In the genomic region with DNA sequence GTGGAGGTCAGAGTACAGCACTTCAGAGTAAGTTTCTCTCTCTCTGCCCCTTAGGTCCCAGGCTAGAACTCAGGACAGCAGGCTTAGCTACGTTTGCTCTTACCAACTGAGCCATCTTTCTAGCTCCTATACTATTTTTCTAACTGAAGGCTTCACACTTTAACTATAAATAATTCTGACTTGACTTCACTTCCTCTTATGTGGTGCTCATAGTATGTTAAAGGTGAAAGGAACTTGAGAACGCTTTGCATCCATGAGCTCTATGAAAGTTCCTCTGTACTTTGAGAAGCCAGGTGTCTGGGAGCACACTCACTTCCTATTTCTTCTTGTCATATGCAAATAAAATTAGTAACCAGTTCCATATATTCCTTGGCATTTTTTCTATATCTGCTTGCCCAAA, we compare ENCODE assay signal across 23 mouse cellular contexts.
"Had no signal": no experiment of that assay in that cellular context is flagged by ENCODE, and none has a peak within 500 bp of the region (broad histone marks: within the 10 kb centered on the region; RNA-seq: fewer than 3 reads in every experiment).

No protein-coding gene starts in this region.

- DNase-seq: gastrocnemius, postnatal 14 days; gastrocnemius, postnatal 36 days; heart, adult 11 months; heart, adult 2 months; heart, postnatal 14 days; heart, postnatal 36 days; kidney, adult 18-20 months; kidney, adult 8-10 months; kidney, postnatal 10 days; kidney, postnatal 36 days; layer of hippocampus, adult 9-11 months; layer of hippocampus, postnatal 36 days; left cerebral cortex, postnatal 4 days had no signal

- ATAC-seq: hindbrain, embryonic 16.5 days; inflammation-experienced regulatory T-cells, adult 6 months; intestine, embryonic 15.5 days; intestine, postnatal 0 days; liver, embryonic 12.5 days had no signal

- H3K36me3 ChIP-seq: heart, embryonic 15.5 days; hindbrain, embryonic 12.5 days; intestine, embryonic 15.5 days; limb, embryonic 13.5 days had no signal

- H3K27me3 ChIP-seq: heart, embryonic 13.5 days; heart, embryonic 15.5 days; hindbrain, embryonic 12.5 days; intestine, embryonic 15.5 days; limb, embryonic 13.5 days; limb, embryonic 15.5 days; liver, embryonic 12.5 days had no signal
